Mouse (Mus musculus) testis, postnatal 14 days (tissue): ENCODE measurements at regions not wholly inside any gene's neighbourhood (a gene's known extent, or its start where the extent isn't known, plus 50 kb on each side); places are given as distances from the start of the nearest gene placed in this dataset.
A peak's percentile ranks its signal among the peaks of the same experiment; 100 is the strongest.

ENCODE experiments used
- DNase-seq: peaks from one replicate; pipeline ENCODE4 v3.0.0; 2021; ENCODE audit warnings: low spot score

DNA sequence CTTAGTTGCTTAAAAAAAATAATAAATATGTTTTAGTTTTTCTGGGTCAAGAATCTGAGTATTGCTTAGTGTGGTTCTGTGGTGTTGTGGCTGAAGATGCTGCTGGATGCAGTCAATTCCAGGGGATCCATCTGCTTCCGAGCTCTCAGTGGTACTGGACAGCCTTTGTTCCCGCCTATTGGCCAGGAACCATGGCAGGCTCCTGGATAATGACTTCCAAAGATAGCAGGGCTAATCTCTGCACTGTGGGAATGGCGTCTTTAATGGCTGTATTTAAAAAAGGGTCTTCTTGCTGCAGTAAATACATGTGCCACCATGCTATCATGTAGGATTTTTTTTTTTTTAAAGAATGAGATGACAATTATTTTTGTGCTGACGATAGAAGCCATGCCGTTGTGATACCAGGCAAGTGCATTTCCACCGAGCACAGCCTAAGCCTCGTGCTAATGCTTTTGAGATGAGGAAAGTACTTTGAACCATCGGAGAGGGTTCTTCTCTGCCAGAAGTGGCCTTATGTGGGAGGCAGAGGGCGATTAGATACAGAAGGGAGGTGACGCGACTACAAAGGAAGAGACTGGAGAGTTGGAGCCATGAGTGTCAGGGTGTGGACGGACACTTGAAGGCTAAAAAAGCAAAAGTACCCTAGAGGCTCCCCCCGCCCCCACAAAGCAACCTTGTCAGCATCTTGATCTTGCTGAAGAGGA lies 50.7 kb upstream of the Rgs8 start:
- peak; percentile 12 for DNase-seq

DNA sequence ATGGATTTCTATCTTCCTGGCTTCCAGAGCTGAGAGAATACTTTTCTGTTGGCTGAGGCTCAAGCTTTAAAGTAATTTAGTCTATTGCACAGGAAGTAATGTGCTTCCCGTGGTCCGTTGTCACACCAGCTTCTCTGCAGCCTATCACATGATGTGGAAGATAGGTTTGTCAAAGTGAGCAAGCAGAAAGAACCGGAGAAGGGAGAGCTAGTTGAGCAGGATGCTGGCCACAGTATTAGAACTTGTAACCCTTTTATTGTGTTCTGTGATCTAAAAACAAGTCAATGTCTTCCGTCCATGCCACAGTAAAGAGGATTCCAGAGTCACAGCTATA lies 50.2 kb upstream of the Rgs8 start:
- DNase-seq: no peak
